Mouse (Mus musculus) adrenal gland, adult 2 months (tissue): ENCODE measurements around the gene Thoc3. TPM values are rescaled to one million over a fixed set of nuclear protein-coding genes. Genes with fewer than 3 reads are reported as not detected.

Experiments
- DNase-seq: peaks from one replicate; pipeline ENCODE4 v3.0.0; 2021
- long read RNA-seq: library from polyadenylated mRNA; stranded (forward); transcript quantifications from one replicate; pipeline ENCODE4 v2.0.0, GENCODE M21; 2021
- polyA plus RNA-seq: library from polyadenylated mRNA; depleted of rRNA; stranded (reverse); fragments of >200 nt; gene quantifications from 2 replicates; pipeline ENCODE4 v1.2.3, GENCODE M21; 2012; rRNA removed
- total RNA-seq, 2 experiments: library from RNA; stranded (reverse); gene quantifications; 2 replicates each; pipeline ENCODE4 v1.2.3; 2021

Thoc3 gene
- 10 to 100 TPM; 33.6 to 46.0 TPM for total RNA-seq
- 49.9 and 54.8 TPM in 2 replicates for polyA plus RNA-seq
- long read RNA-seq, transcript Thoc3-201 (6 exons, 2,335 nt), result major isoform, 43 of 48 reads
- long read RNA-seq, partial matches to known transcripts, result 2 of 48 reads
- long read RNA-seq, other reads (novel, unspliced or antisense), result 3 of 48 reads

- DNase-seq, result peak; percentile 94
Observed at GRCm38 (mm10) chr13:54468098-54469011, at the start of gene Thoc3. Gene Thoc3, minus strand, starts transcription at chr13:54468849.

GRCm38 (mm10) chr13:54505920-54506319 is 37.3 kb upstream of the Thoc3 start:
- DNase-seq, result no peak

GRCm38 (mm10) chr13:54504611-54505260 is 36.1 kb upstream of the Thoc3 start:
- DNase-seq, result no peak

GRCm38 (mm10) chr13:54503604-54504521 is 35.2 kb upstream of the Thoc3 start, which contains the start of gene Simc1:
Gene Simc1, plus strand, starts transcription at chr13:54503779.
- DNase-seq, result peak; percentile 91

- DNase-seq, result no peak
Observed at GRCm38 (mm10) chr13:54503278-54503603, 34.6 kb upstream of the Thoc3 start.

GRCm38 (mm10) chr13:54501957-54502690 is 33.5 kb upstream of the Thoc3 start:
- peak; percentile 73 for DNase-seq

GRCm38 (mm10) chr13:54501352-54501751 is 32.7 kb upstream of the Thoc3 start:
- DNase-seq, result no peak

GRCm38 (mm10) chr13:54499551-54499950 is 30.9 kb upstream of the Thoc3 start:
- DNase-seq, result peak; percentile 35

GRCm38 (mm10) chr13:54491381-54491780 is 22.7 kb upstream of the Thoc3 start:
- DNase-seq, result no peak

- DNase-seq, result no peak
Observed at GRCm38 (mm10) chr13:54490411-54490810, 21.8 kb upstream of the Thoc3 start.

GRCm38 (mm10) chr13:54481498-54481897 is 12.8 kb upstream of the Thoc3 start:
- DNase-seq, result no peak

- DNase-seq, result no peak
Observed at GRCm38 (mm10) chr13:54479286-54479685, 10.6 kb upstream of the Thoc3 start.

- no peak for DNase-seq
Observed at GRCm38 (mm10) chr13:54475702-54476101, 7.1 kb upstream of the Thoc3 start.

- peak; percentile 15 for DNase-seq
Observed at GRCm38 (mm10) chr13:54474996-54475395, 6.3 kb upstream of the Thoc3 start.

GRCm38 (mm10) chr13:54471967-54472366 is 3.3 kb upstream of the Thoc3 start:
- DNase-seq, result no peak

- DNase-seq, result no peak
Observed at GRCm38 (mm10) chr13:54469012-54469354, 334 bp upstream of the Thoc3 start.

GRCm38 (mm10) chr13:54459282-54459681 is 9.4 kb downstream of the Thoc3 start:
- DNase-seq, result no peak

GRCm38 (mm10) chr13:54457062-54457461 is 11.6 kb downstream of the Thoc3 start:
- DNase-seq, result peak; percentile 18

- no peak for DNase-seq
Observed at GRCm38 (mm10) chr13:54447496-54448224, 21.0 kb downstream of the Thoc3 start.

- peak; percentile 77 for DNase-seq
Observed at GRCm38 (mm10) chr13:54446686-54447495, 21.8 kb downstream of the Thoc3 start.
